Mouse (Mus musculus): Measurements from ENCODE around the gene Crocc2.

Crocc2 gene

GRCm38 (mm10) chr1:93277041-93277440, 108.5 kb downstream of the Crocc2 start:
- DNase-seq: no peak

Data from kidney, adult 11 months (tissue).